Comparison of ENCODE assay signal across 8 mouse cellular contexts in the genomic region with DNA sequence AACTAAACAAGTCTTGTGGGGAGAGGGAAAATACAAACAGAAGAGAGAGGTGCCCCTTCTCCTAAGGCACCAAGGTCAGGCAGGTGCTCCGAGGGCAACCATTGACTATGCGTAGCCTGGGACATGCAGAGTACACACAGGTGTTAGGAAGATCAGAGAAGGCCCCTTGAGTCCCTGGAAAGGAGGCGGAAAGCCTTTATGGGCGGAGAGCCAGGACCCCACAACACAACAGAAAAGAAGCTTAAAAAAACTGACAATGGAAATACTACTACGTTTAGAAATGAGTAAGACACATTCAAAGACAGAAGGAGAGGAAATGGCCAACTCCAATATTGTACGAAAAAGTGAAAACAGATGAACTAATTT.
"Had no signal": no experiment of that assay in that cellular context is flagged by ENCODE, and none has a peak within 500 bp of the region (broad histone marks: within the 10 kb centered on the region; RNA-seq: fewer than 3 reads in every experiment).

No protein-coding gene starts in this region.

- ATAC-seq: midbrain, embryonic 16.5 days had no signal

- H3K4me2 ChIP-seq: midbrain, embryonic 12.5 days had no signal

- H3K36me3 ChIP-seq: midbrain, embryonic 12.5 days had no signal

- H3K27ac ChIP-seq: layer of hippocampus, adult 2 months; liver, embryonic 14.5 days; midbrain, embryonic 12.5 days had no signal

- H3K9ac ChIP-seq: liver, embryonic 14.5 days; midbrain, embryonic 12.5 days had no signal

- DNase-seq: lung, adult 18-20 months; right cerebral cortex, adult 18-20 months; right cerebral cortex, postnatal 25 days; thymus, postnatal 36 days had no signal

- H3K9me3 ChIP-seq: midbrain, embryonic 12.5 days had no signal

- H3K4me3 ChIP-seq: layer of hippocampus, adult 2 months; midbrain, embryonic 12.5 days had no signal
